Mouse (Mus musculus): ENCODE data around the gene Gm49661.

Gm49661 gene

GRCm38 (mm10) chr8:84965731-84966291, 3.4 kb downstream of the Gm49661 start:
- peak; percentile 93 to 96 for DNase-seq

GRCm38 (mm10) chr8:84963952-84964351, 5.3 kb downstream of the Gm49661 start:
- DNase-seq, result no peak

- no peak for DNase-seq
Measured at GRCm38 (mm10) chr8:84959811-84960210, 9.4 kb downstream of the Gm49661 start.

GRCm38 (mm10) chr8:84956768-84957167, 12.5 kb downstream of the Gm49661 start:
- DNase-seq, result peak; percentile 90 to 96

GRCm38 (mm10) chr8:84952612-84953255, 16.5 kb downstream of the Gm49661 start:
- peak in 1 of 2 experiments; percentile 28 for DNase-seq

GRCm38 (mm10) chr8:84949753-84950152, 19.5 kb downstream of the Gm49661 start:
- no peak for DNase-seq

GRCm38 (mm10) chr8:84947241-84947545, 22.0 kb downstream of the Gm49661 start:
- peak in 1 of 2 experiments; percentile 8 for DNase-seq

GRCm38 (mm10) chr8:84946528-84947240, 22.5 kb downstream of the Gm49661 start, which contains the start of gene Rtbdn:
Gene Rtbdn, plus strand, starts transcription at chr8:84946991.
- DNase-seq, result peak; percentile 83 to 85

GRCm38 (mm10) chr8:84945633-84946527, 23.4 kb downstream of the Gm49661 start:
- peak; percentile 83 to 88 for DNase-seq

GRCm38 (mm10) chr8:84945235-84945632, 24.0 kb downstream of the Gm49661 start:
- peak; percentile 64 to 68 for DNase-seq

- DNase-seq, result peak; percentile 80
Measured at GRCm38 (mm10) chr8:84944478-84945160, 24.6 kb downstream of the Gm49661 start.

GRCm38 (mm10) chr8:84943699-84944098, 25.5 kb downstream of the Gm49661 start:
- peak; percentile 36 to 59 for DNase-seq

- DNase-seq, result no peak
Measured at GRCm38 (mm10) chr8:84937620-84938485, 31.4 kb downstream of the Gm49661 start.

GRCm38 (mm10) chr8:84936962-84937546, 32.2 kb downstream of the Gm49661 start, which contains the start of gene Mast1:
Gene Mast1, minus strand, starts transcription at chr8:84937359.
- peak; percentile 96 for DNase-seq

- peak; percentile 68 to 71 for DNase-seq
Measured at GRCm38 (mm10) chr8:84936041-84936961, 32.9 kb downstream of the Gm49661 start.

GRCm38 (mm10) chr8:84935489-84935888, 33.7 kb downstream of the Gm49661 start:
- DNase-seq, result peak; percentile 54 to 62

GRCm38 (mm10) chr8:84934860-84935259, 34.4 kb downstream of the Gm49661 start:
- DNase-seq, result peak; percentile 83 to 88

GRCm38 (mm10) chr8:84933767-84934559, 35.3 kb downstream of the Gm49661 start:
- DNase-seq, result no peak

- no peak for DNase-seq
Measured at GRCm38 (mm10) chr8:84930582-84930981, 38.7 kb downstream of the Gm49661 start.
